Mouse (Mus musculus) ZHBTc4 (cell line): Measurements from ENCODE around the gene Zc2hc1c.
"Not testable (repeated sequence)": the region's sequence is repeated elsewhere in the genome, so short reads cannot be mapped to it uniquely, and the experiment has no call there.

Experiments used
- DNase-seq: peaks from one replicate; pipeline ENCODE4 v3.0.0-alpha.2; 2011; ENCODE audit warnings: low read depth, low spot score

The Zc2hc1c gene

DNA sequence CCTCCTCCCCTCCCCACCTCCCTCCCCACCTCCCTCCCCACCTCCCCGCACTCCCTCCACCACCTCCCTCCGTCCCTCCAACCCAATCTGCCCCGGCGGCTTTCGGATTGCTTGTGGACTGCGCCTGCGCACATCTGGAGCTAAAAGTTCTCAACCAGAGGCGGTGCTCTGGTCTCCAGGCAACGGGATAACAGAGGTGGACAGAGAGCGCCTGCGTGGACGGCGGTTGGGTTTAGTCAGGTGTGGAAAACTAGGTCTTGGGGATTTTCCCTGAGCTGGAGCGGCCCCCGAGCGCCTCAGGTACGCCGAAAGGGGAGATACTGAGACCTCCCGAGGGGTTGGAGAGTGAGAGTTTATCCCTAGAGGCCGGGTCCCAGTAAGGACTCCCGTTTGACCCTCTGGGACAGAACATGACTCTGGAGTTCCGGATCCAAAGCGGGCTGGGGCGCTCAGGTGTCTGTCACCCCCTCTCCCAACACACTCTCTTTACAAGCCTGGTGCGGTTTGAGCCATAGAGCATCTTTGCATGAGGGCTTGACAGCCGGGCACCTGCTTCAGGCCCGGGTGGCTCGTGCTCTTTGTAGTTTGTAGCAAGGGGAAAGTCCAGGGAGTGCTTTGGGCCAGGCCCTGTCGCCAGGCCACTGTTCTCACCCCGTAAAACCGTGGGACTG, at the start of gene Zc2hc1c:
Gene Zc2hc1c (plus strand): TSS at position 106 of the 671 bp plus-strand sequence.
- DNase-seq, result peak; percentile 96

DNA sequence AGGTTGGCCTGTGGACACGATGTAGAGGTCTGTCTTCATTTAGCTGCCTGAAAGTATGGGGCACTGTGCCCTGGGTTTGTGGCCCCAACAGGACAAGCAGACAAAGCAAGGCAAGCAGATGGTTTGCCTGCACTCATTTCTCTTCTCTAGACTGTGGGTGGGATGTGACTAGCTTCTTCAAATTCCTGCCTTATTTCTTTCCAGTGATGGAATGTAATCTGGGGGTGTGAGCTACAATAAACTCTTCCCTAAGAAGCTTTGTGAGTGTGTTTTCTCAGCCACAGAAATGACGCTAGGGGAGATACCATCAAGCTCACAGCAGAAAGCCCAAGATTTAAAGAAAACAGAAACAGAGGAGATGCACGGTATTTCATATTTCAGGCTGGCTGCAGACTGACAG, 36.3 kb upstream of the Zc2hc1c start:
- DNase-seq, result no peak

GRCm38 (mm10) chr12:85256074-85256751, 32.2 kb upstream of the Zc2hc1c start:
- DNase-seq, result no peak

- DNase-seq, result no peak
Measured at GRCm38 (mm10) chr12:85257008-85257639, 31.3 kb upstream of the Zc2hc1c start.

DNA sequence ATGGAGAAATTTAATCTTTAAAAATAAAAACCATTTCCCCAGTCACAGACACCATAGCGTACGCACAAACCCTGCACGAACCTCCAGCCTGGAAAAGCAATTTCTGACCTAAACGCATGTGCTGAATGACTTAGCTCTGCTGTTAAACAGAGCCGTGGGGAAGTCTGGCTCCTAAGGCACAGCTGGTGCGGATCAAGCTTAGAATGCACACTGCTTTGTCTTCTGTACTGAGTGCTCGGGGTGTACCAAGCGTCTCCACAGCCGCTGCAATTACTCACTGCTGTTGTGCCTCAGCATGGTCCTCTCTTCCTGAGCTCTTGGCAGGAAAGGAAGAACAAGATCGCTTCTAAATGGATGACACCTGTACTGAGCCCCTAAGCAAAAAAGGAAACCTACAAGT, 25.9 kb upstream of the Zc2hc1c start:
- DNase-seq, result peak; percentile 6

DNA sequence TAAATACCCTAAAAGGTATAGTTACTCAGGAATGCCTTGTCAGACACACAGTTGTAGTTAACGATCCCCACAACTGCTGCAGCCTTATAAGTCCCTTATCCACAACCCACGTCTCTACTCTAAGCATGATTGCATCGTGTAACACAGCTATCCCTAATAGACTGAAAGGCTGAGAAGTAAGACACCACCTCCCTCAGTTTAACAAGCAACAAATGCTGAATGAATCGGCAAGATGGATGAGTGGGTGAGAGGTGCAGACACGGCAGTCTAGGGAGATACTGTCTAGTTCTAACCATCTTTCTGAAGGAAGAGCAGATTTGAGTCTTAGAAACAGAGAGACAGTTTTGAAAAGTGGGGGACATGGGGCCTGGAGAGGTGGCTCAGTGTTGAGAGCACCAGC, 25.2 kb upstream of the Zc2hc1c start:
- DNase-seq, result no peak

- no peak for DNase-seq
Measured at GRCm38 (mm10) chr12:85264531-85264930, 23.9 kb upstream of the Zc2hc1c start.

GRCm38 (mm10) chr12:85264940-85265339, 23.5 kb upstream of the Zc2hc1c start:
- DNase-seq, result no peak

- no peak for DNase-seq
Measured at GRCm38 (mm10) chr12:85266248-85266647, 22.1 kb upstream of the Zc2hc1c start.

DNA sequence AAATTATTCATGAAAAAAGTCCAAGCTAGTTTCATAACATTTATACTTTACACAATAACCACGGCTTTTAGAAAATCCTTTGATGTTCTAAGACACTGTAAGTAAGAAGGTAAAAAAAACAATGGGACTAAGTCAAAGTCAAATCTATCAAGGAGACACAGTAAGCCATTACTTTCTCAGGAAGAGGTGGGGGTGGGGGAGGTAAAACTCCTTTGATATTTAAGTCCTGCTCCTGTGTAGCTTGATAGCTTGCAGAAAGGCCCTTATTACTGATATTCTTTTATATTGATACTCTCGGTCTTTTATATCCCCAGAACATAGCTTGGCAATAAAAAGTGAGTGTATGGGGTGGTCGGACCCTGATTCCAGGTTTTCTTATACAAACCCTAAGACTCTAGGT, 18.6 kb upstream of the Zc2hc1c start:
- peak; percentile 53 for DNase-seq

DNA sequence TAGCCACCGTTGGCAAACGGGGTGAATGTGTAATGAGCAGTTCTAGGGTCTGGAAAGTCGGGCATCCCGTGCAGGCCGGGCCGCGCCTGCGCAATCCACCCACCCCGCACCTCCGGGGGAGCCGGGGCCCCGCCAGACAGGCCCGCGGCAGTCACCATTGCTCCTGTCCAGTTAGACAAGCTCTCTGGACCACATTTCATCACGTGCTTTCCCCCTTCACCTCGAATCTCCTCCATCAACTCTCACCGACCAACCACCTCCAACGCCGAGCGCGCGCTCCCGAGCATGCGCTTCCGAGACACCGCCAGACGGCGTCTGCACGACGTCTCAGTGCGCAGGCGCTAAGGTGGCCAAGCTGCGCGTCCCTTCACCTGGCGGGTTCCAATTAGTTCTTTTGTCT, 18.1 kb upstream of the Zc2hc1c start, which contains the start of gene Mlh3:
Gene Mlh3 (minus strand): TSS at position 281 of the 400 bp plus-strand sequence.
- peak; percentile 95 for DNase-seq

GRCm38 (mm10) chr12:85271132-85271842, 17.1 kb upstream of the Zc2hc1c start:
- DNase-seq, result peak; percentile 55

DNA sequence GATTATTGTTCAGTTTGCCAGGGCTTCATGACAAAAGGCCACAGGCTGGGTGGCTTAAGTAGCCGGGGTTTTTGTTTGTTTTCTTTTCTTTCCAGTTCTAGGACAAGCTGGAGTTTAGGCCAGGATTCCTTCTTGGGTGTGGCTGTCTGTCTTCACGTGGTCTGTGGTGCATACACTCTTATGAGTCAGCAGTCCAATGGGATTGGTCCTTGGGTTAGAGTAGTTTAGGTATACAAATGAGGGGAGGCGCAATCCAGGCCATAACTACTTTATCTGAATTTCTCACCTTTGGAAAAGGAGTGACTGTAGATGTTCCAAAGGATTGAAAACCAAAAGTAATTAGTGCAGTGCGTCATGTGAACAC, 16.6 kb upstream of the Zc2hc1c start:
- DNase-seq, result peak; percentile 88

DNA sequence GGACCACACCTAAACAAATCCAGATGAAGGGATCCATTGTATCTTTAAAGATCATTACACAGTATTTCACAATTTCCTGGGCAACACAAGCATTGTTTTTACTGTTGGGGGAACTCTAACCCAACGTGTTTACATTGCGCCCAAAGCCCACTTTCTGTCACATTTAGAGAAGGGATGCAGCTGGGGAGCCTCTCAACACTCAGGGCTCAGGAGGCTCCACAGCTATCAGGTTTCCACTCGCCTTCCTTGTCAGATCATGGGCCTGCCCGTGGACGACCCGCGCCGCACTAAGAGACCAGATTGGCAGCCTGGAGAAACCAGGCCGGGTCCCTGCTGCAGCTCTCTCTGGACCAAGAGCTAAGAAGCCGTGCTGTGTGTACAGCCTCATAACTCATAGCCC, 14.9 kb upstream of the Zc2hc1c start:
- DNase-seq, result peak; percentile 44

- no peak for DNase-seq
Measured at GRCm38 (mm10) chr12:85276273-85276672, 12.1 kb upstream of the Zc2hc1c start.

- peak; percentile 45 for DNase-seq
Measured at GRCm38 (mm10) chr12:85278919-85279318, 9.5 kb upstream of the Zc2hc1c start.

GRCm38 (mm10) chr12:85279396-85280080, 8.9 kb upstream of the Zc2hc1c start:
- no peak for DNase-seq

- DNase-seq, result peak; percentile 98
Measured at GRCm38 (mm10) chr12:85280105-85280844, 8.1 kb upstream of the Zc2hc1c start.

DNA sequence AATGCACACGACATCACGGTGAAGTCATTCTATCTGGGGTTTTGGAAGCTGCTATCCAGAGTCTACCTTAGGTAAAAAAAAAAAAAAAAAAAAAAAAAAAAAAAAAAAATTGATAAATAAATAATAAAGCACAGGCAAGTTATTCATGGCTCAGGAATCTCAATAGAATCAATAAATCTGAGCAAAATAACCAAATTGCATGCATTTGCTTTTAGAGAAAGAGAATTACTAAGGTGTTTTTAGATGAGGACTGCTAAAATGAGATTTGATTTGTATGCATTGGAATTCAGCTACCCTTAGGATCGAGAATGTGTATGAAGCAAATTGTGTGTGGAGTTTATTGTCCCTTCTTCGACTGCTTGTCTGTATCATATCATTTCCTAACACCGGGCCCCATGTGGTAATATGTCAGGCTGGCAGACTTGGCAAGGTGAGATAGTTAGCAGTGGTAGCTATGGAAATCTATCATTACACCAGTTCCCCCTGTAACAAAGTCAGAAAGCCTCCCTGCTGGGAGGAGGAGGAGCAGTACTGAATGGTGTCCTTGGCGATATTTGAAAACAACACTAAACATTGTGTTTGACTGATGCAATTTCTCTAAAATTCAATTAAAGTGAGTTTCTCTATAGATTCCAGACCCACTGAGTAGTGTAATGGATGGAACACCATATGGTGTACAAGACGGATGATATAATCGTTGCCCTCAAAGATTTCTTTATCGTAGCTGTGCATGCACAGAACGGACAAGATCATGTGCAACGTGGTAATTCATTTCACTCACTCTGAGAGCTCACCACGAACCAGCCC, 7.3 kb upstream of the Zc2hc1c start:
- DNase-seq, result no peak

DNA sequence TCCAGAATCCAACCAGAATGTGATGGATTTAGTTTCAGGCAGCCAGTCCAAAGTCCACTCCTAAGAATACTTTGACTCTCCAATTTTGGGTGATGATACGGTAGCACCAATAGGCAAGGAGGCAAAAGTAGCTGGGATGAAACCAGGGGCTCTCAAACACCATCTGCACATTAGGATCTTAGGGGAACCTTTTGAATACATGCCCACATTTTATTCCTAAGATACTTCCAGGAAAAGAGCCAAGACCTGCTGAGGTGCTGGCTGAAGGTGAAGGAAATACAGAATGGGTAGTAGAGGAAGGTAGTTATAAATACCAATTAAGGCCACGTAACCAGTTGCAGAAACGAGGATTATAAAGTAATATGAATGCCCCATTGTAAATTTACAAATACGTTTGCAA, 6.6 kb upstream of the Zc2hc1c start:
- DNase-seq, result not testable (repeated sequence)
